In the genomic region with DNA sequence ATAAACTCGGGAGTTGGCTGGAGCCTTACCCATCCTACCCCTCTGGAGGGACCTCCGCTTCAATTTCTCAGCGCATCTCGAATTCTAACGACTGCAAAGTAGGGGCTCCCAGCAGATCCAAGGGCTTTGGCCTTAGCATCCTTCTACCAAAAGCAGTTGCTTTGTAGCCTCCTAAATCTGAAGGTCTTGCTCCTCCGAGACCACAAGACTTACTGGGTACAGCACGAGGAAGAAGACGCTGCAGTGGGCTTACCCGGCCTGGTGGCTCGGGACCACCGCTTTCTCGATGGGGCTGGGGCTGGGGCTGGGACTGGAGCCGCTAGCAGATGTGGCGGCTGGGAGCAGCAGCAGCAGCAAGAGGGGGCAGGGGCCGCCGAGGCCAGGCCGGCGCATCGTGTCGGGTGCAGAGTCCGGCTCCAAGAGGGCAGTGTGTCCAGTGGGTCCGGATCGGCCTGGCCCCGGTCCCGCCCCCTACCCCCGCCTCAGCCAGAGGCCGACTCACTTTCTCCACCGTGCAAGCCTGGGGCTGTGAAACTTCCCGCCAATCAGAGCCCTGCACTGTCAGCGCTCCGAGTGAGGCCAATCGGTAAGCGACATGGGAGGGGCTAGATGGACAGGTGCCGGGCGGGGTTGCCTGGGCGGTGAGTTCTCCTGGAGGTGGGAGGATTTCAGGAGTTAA, we compare ENCODE assay signal across 8 mouse cellular contexts. TPM values are rescaled to one million over a fixed set of nuclear protein-coding genes. Genes with fewer than 3 reads are reported as not detected.
DNase-seq lines count a peak whose midpoint lies in the region; ATAC-seq lines count a peak whose summit lies in the region.

Ltbp4 (minus strand) TSS at position 518 of the 679 bp plus-strand sequence.

- no peak for DNase-seq in layer of hippocampus, adult 18-20 months (ENCODE audit: low spot score in 2 of 2)
- DNase-seq in layer of hippocampus, adult 11-12 months (ENCODE audit: low spot score), result no peak
- DNase-seq in adrenal gland, postnatal 36 days, result peak; percentile 29 to 30
- DNase-seq in gastrocnemius, postnatal 25 days, result no peak
- peak; percentile 75 for DNase-seq in neural tube, embryonic 10.5 days (ENCODE audit: extremely low spot score, low spot score)
- no peak for DNase-seq in thymus, postnatal 10 days (ENCODE audit: low spot score in 2 of 2)

- peak within 1 kb of the TSS; percentile 91 for H3K4me2 ChIP-seq in intestine, embryonic 15.5 days (replicated peaks)
- H3K4me2 ChIP-seq in limb, embryonic 13.5 days (replicated peaks), result peak within 1 kb of the TSS; percentile 86

- H3K9ac ChIP-seq in intestine, embryonic 15.5 days, result peak within 1 kb of the TSS; percentile 50
- H3K9ac ChIP-seq in limb, embryonic 13.5 days, result peak within 1 kb of the TSS; percentile 70

- H3K36me3 ChIP-seq in intestine, embryonic 15.5 days, result 0 out of 2 replicates have a peak, but pooled peaks cover 1% of the 10 kb centered on the region
- peaks cover 14% of the 10 kb centered on the region for H3K36me3 ChIP-seq in limb, embryonic 13.5 days

- H3K4me3 ChIP-seq in intestine, embryonic 15.5 days (replicated peaks), result peak within 1 kb of the TSS; percentile 43
- H3K4me3 ChIP-seq in limb, embryonic 13.5 days, result peak within 1 kb of the TSS; percentile 51

- H3K4me1 ChIP-seq in intestine, embryonic 15.5 days (replicated peaks), result peaks cover 42% of the 10 kb centered on the region
- peaks cover 46% of the 10 kb centered on the region for H3K4me1 ChIP-seq in limb, embryonic 13.5 days

- H3K27ac ChIP-seq in intestine, embryonic 15.5 days, result 0 out of 2 replicates have a peak within 1 kb of the TSS, but pooled peaks have one; percentile 48
- H3K27ac ChIP-seq in limb, embryonic 13.5 days, result peak within 1 kb of the TSS; percentile 58; the same call in 1 of the 2 replicates

- under 1% methylated on average over 36 of the region's 36 CpGs for WGBS in intestine, embryonic 15.5 days
- WGBS in limb, embryonic 13.5 days, result 2% methylated on average over 36 of the region's 36 CpGs

- ATAC-seq in intestine, embryonic 15.5 days, result peak; percentile 68
- ATAC-seq in limb, embryonic 13.5 days (ENCODE audit: low FRiP score, low read depth), result peak; percentile 48

- peaks cover 40% of the 10 kb centered on the region for H3K27me3 ChIP-seq in intestine, embryonic 15.5 days (replicated peaks)
- H3K27me3 ChIP-seq in limb, embryonic 13.5 days, result peaks cover 63% of the 10 kb centered on the region

- H3K9me3 ChIP-seq in intestine, embryonic 15.5 days, result no peaks in the 10 kb centered on the region
- H3K9me3 ChIP-seq in limb, embryonic 13.5 days, result no peaks in the 10 kb centered on the region; the same call in 1 of the 2 replicates

RNA-seq across cellular contexts. Expression of gene Ltbp4, which starts in this region (rescaled TPM):
- 10 to 100 TPM; 43.9 to 47.5 TPM for total RNA-seq in layer of hippocampus, adult 18-20 months (2021)
- 10 to 100 TPM; 77.8 to 94.6 TPM for total RNA-seq in adrenal gland, postnatal 36 days (2021)
- total RNA-seq in gastrocnemius, postnatal 25 days (2021), result 10 to 100 TPM; 69.4 to 77.8 TPM
- 75.9 and 92.8 TPM in 2 replicates for polyA plus RNA-seq in intestine, embryonic 15.5 days (2015; fragmentation: Nextera tagmentation; extraction: Ambion mirVana)
- 25.8 and 29.3 TPM in 2 replicates for polyA plus RNA-seq in limb, embryonic 13.5 days (2015; fragmentation: Nextera tagmentation; extraction: Ambion mirVana)

Comparison
In these comparisons a context has a peak if more than half of its experiments do, and no peak if none do; other contexts are left out.
1. DNase-seq: peak in adrenal gland, postnatal 36 days (2 of 2) and neural tube, embryonic 10.5 days (single experiment); none in layer of hippocampus, adult 18-20 months (0 of 2), layer of hippocampus, adult 11-12 months (single experiment), gastrocnemius, postnatal 25 days (single experiment) and thymus, postnatal 10 days (0 of 2).